Mouse (Mus musculus) lung, postnatal 0 days (tissue): ENCODE results near the gene Sdsl.

Source experiments
- CTCF ChIP-seq: IDR thresholded peaks from 2 replicates; pipeline ENCODE4 v1.5.1; 2016; ENCODE audit warnings: antibody characterized with exemption, mild to moderate bottlenecking
- EP300 ChIP-seq: IDR thresholded peaks from 2 replicates; pipeline ENCODE4 v1.6.1; 2016; ENCODE audit warnings: antibody characterized with exemption, mild to moderate bottlenecking, control low read depth

- TF ChIP-seq EP300 (no peak), CTCF (no peak)
Observed at GRCm38 (mm10) chr5:120481205-120481604, 8.6 kb upstream of the Sdsl start.
